Mouse (Mus musculus) ovary, postnatal 36 days (tissue): Measurements from ENCODE around the gene Rnase12.
"Not testable (repeated sequence)": the region's sequence is repeated elsewhere in the genome, so short reads cannot be mapped to it uniquely, and the experiment has no call there.

Experiments used
- DNase-seq: peaks from one replicate; pipeline ENCODE4 v3.0.0; 2022; ENCODE audit warnings: low spot score, mixed read lengths

Gene Rnase12

GRCm38 (mm10) chr14:51017256-51017655 is 40.2 kb downstream of the Rnase12 start:
- DNase-seq = no peak

- DNase-seq = no peak
These were observed 41.7 kb downstream of the Rnase12 start for GRCm38 (mm10) chr14:51015780-51016179.

- DNase-seq = not testable (repeated sequence)
These were observed 42.7 kb downstream of the Rnase12 start for GRCm38 (mm10) chr14:51014724-51015123.

- no peak for DNase-seq
These were observed 47.9 kb downstream of the Rnase12 start for GRCm38 (mm10) chr14:51009572-51009971.

- DNase-seq = no peak
These were observed 48.7 kb downstream of the Rnase12 start for GRCm38 (mm10) chr14:51008781-51009180.

GRCm38 (mm10) chr14:51007914-51008713 is 49.3 kb downstream of the Rnase12 start:
- peak; percentile 22 for DNase-seq

GRCm38 (mm10) chr14:51007152-51007801 is 50.2 kb downstream of the Rnase12 start, which contains the start of gene Rnase10:
Gene Rnase10, plus strand, starts transcription at chr14:51007751.
- no peak for DNase-seq
